Mouse (Mus musculus): Measurements from ENCODE around the gene Kbtbd4. TPM values are rescaled to one million over a fixed set of nuclear protein-coding genes. Genes with fewer than 3 reads are reported as not detected.

The Kbtbd4 gene
- polyA plus RNA-seq, 1 experiment = 2.4 TPM

- H3K36me3 ChIP-seq (replicated peaks; ENCODE audit: low read length) = no peaks in the 10 kb centered on the region
- no peak for TF ChIP-seq FLI1 (IDR thresholded peaks at IDR 0.05; ENCODE audit: low read length)
- no peak for TF ChIP-seq GATA1 (IDR thresholded peaks at IDR 0.05; ENCODE audit: borderline replicate concordance, low read length)
- no peak overlapping the region for H3K4me3 ChIP-seq (replicated peaks)
- peaks cover 28% of the 10 kb centered on the region for H3K4me1 ChIP-seq
- peaks cover 10% of the 10 kb centered on the region for H3K27me3 ChIP-seq (replicated peaks)
- H3K9me3 ChIP-seq = no peaks in the 10 kb centered on the region
These were observed 16.6 kb downstream of the Kbtbd4 start for GRCm38 (mm10) chr2:90921178-90921577.

DNA sequence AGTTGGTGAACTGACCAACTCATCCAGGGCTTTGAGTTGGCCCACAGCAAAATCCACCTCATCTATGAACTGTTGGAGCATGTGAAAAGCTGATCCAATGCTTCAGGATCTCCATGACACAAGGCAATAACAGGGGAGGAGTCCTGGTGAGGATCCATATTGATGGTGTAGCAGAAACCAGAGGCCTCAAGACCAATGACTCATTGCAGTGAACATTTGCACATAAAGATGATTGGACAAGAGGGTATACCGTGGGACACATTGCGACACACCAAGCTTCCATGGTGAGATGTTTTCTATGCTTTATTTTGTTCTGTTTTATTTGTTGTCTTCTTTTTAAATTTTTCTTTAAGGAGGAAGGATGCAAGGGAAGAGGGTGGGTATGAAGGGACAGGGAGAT lies 18.1 kb downstream of the Kbtbd4 start:
- H3K4me3 ChIP-seq (replicated peaks) = no peak overlapping the region
- H3K27me3 ChIP-seq (replicated peaks) = peaks cover 10% of the 10 kb centered on the region
- H3K9me3 ChIP-seq = no peaks in the 10 kb centered on the region
- no peaks in the 10 kb centered on the region for H3K36me3 ChIP-seq (replicated peaks; ENCODE audit: low read length)
- peaks cover 18% of the 10 kb centered on the region for H3K4me1 ChIP-seq
- TF ChIP-seq GATA1 (IDR thresholded peaks at IDR 0.05; ENCODE audit: borderline replicate concordance, low read length) (no peak), FLI1 (IDR thresholded peaks at IDR 0.05; ENCODE audit: low read length) (no peak)

GRCm38 (mm10) chr2:90928566-90928965 lies 24.0 kb downstream of the Kbtbd4 start:
- Histone ChIP-seq H3K36me3 (replicated peaks; ENCODE audit: low read length) (no peaks in the 10 kb centered on the region), H3K4me3 (replicated peaks) (no peak overlapping the region), H3K27me3 (replicated peaks) (peaks cover 35% of the 10 kb centered on the region), H3K4me1 (no peaks in the 10 kb centered on the region), H3K9me3 (no peaks in the 10 kb centered on the region)
- TF ChIP-seq GATA1 (IDR thresholded peaks at IDR 0.05; ENCODE audit: borderline replicate concordance, low read length) (no peak), FLI1 (IDR thresholded peaks at IDR 0.05; ENCODE audit: low read length) (no peak)

DNA sequence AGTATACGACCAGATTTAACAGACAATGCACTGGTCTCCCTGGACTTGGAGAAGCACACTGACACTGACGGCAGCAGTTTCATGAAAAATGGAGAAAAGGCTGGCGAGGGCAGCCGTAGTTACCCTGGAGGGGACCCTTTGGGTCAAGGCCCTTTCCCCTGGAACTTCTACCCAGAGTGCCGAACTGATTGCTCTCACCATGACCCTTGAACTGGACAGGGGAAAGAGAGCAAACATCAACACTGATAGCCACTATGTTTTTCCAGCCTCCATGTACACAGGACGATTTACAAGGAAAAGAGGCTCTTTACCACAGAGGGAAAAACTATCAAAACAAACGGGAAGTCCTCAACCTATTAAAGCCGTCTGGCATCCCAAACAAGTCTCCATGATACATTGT lies 27.3 kb downstream of the Kbtbd4 start:
- Histone ChIP-seq H3K27me3 (replicated peaks) (peaks cover 30% of the 10 kb centered on the region), H3K4me3 (replicated peaks) (no peak overlapping the region), H3K36me3 (replicated peaks; ENCODE audit: low read length) (no peaks in the 10 kb centered on the region), H3K4me1 (no peaks in the 10 kb centered on the region), H3K9me3 (no peaks in the 10 kb centered on the region)
- no peak for TF ChIP-seq GATA1 (IDR thresholded peaks at IDR 0.05; ENCODE audit: borderline replicate concordance, low read length)

DNA sequence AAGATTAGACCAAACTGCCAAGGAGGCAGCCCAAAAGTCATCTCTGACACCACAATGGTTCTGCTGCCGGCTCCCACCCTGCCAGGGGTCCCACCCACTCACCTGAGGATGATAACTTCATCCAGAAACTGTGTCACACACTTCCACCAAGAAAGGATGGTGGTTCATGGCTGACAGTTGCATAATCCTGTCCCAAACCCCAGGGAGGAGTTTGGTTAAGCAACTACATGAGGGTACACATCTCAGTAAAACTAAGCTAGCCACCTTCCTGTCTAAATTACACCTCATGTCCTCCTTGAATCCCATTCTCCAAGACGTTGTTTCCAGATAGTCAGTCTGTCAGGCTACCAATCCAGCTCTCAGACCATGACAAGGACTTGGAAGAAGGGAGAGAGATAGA lies 27.7 kb downstream of the Kbtbd4 start:
- Histone ChIP-seq H3K4me1 (no peaks in the 10 kb centered on the region), H3K36me3 (replicated peaks; ENCODE audit: low read length) (no peaks in the 10 kb centered on the region), H3K9me3 (no peaks in the 10 kb centered on the region)

DNA sequence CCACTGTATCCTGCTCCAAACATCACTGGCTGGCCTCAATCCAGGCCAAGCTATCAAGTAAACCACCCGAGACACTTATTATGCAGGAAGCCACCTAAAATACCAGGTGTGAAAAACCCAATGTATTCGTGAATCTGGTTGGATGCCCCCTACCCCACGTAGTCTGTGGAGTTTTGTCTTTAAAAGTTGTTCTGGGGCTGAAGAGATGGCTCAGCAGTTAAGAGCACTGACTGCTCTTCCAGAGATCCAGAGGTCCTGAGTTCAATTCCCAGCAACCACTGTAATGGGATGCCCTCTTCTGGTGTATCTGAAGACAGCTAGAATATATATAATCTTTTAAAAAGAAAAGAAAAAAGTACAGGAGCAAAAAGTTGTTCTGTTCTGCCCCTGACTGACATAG lies 33.8 kb downstream of the Kbtbd4 start:
- peaks cover 3% of the 10 kb centered on the region for H3K36me3 ChIP-seq (replicated peaks; ENCODE audit: low read length)
- H3K9me3 ChIP-seq = no peaks in the 10 kb centered on the region
- H3K4me1 ChIP-seq = peaks cover 23% of the 10 kb centered on the region
- no peak overlapping the region for H3K4me3 ChIP-seq (replicated peaks)
- no peaks in the 10 kb centered on the region for H3K27me3 ChIP-seq (replicated peaks)
- TF ChIP-seq GATA1 (IDR thresholded peaks at IDR 0.05; ENCODE audit: borderline replicate concordance, low read length) (no peak), FLI1 (IDR thresholded peaks at IDR 0.05; ENCODE audit: low read length) (no peak)

More for the DNA sequence above, 27.7 kb downstream of the Kbtbd4 start:
- H3K4me3 ChIP-seq (replicated peaks) = no peak overlapping the region
- H3K27me3 ChIP-seq (replicated peaks) = peaks cover 30% of the 10 kb centered on the region
- TF ChIP-seq FLI1 (IDR thresholded peaks at IDR 0.05; ENCODE audit: low read length) (no peak), GATA1 (IDR thresholded peaks at IDR 0.05; ENCODE audit: borderline replicate concordance, low read length) (no peak)

DNA sequence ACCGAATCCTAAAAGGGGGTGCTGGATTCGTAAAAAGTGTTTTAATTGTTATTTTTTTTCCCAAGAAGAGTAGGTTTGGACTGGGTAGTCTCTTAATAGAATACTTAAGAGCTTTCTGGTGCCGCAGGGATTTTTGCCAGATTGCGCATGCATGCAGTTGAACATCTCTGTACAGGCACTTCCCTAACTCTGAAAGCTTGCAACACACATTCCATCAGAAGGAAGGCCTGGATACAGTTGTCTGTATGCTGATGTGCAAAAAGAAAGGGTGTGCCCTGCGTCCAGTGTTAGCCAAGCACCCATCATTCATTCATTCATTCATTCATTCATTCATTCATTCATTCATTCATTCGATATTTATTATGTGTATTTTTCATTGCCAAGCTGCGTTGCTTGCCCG lies 35.2 kb downstream of the Kbtbd4 start:
- TF ChIP-seq FLI1 (IDR thresholded peaks at IDR 0.05; ENCODE audit: low read length) (no peak), GATA1 (IDR thresholded peaks at IDR 0.05; ENCODE audit: borderline replicate concordance, low read length) (no peak)
- Histone ChIP-seq H3K4me1 (peaks cover 37% of the 10 kb centered on the region), H3K4me3 (replicated peaks) (peak overlapping the region; percentile 97), H3K27me3 (replicated peaks) (no peaks in the 10 kb centered on the region), H3K9me3 (no peaks in the 10 kb centered on the region), H3K36me3 (replicated peaks; ENCODE audit: low read length) (peaks cover 6% of the 10 kb centered on the region)

GRCm38 (mm10) chr2:90940233-90941229 lies 36.0 kb downstream of the Kbtbd4 start, which contains the start of gene Celf1:
TSS of gene Celf1 (plus strand) at chr2:90940382.
- TF ChIP-seq GATA1 (IDR thresholded peaks at IDR 0.05; ENCODE audit: borderline replicate concordance, low read length) (no peak), FLI1 (IDR thresholded peaks at IDR 0.05; ENCODE audit: low read length) (no peak)
- H3K9me3 ChIP-seq = no peaks in the 10 kb centered on the region
- H3K4me1 ChIP-seq = peaks cover 45% of the 10 kb centered on the region
- no peaks in the 10 kb centered on the region for H3K27me3 ChIP-seq (replicated peaks)
- peak within 1 kb of the TSS; percentile 97 for H3K4me3 ChIP-seq (replicated peaks)
- H3K36me3 ChIP-seq (replicated peaks; ENCODE audit: low read length) = peaks cover 8% of the 10 kb centered on the region

DNA sequence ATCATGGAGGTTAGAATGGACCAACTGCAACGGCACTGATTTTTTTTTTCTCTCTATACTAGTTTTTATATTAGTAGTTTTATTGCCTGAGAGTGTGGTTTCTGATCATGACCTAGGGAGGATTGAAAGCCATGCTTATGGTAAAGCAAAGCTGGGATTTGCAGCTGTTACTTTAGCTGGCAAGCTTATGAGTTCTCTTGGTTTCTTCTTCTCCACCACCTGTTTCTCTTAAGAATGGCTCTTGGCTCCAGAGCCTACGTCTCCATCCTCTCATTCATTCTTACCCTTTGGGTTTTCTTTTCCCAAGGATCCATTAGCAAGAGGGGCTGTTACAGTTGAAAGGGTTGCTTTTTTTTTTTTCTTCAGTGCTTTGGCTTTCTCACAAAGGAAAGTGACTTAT lies 37.2 kb downstream of the Kbtbd4 start:
- H3K27me3 ChIP-seq (replicated peaks) = no peaks in the 10 kb centered on the region
- peaks cover 57% of the 10 kb centered on the region for H3K4me1 ChIP-seq
- peak overlapping the region; percentile 97 for H3K4me3 ChIP-seq (replicated peaks)
- H3K9me3 ChIP-seq = no peaks in the 10 kb centered on the region
- H3K36me3 ChIP-seq (replicated peaks; ENCODE audit: low read length) = peaks cover 11% of the 10 kb centered on the region
- no peak for TF ChIP-seq FLI1 (IDR thresholded peaks at IDR 0.05; ENCODE audit: low read length)
- TF ChIP-seq GATA1 (IDR thresholded peaks at IDR 0.05; ENCODE audit: borderline replicate concordance, low read length) = no peak

DNA sequence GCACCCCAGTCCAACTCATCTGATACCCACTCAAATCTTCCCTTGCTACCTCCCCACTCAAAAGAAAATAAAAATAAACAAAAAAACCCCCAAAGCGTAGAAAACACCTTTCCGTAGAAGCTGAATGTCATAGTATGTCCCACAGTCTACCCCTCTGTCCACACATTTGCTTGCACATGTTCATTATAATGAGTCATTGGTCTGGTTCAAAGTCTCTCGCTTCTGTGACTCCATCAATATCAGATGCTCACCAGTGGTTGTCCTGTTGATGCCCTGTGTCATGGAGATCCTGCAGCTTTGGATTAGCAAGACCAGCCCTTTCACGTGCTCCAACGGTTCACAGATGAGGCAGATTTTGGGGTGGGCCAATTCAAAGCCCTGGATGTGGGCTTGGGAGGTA lies 45.6 kb downstream of the Kbtbd4 start:
- H3K4me3 ChIP-seq (replicated peaks) = no peak overlapping the region
- no peaks in the 10 kb centered on the region for H3K9me3 ChIP-seq
- TF ChIP-seq FLI1 (IDR thresholded peaks at IDR 0.05; ENCODE audit: low read length) = no peak
- H3K36me3 ChIP-seq (replicated peaks; ENCODE audit: low read length) = peaks cover 34% of the 10 kb centered on the region
- H3K27me3 ChIP-seq (replicated peaks) = no peaks in the 10 kb centered on the region
- peaks cover 67% of the 10 kb centered on the region for H3K4me1 ChIP-seq
